Mouse (Mus musculus) forebrain, embryonic 16.5 days (tissue): Measurements from ENCODE around the gene Arhgef33. TPM values are rescaled to one million over a fixed set of nuclear protein-coding genes. Genes with fewer than 3 reads are reported as not detected.
A peak's percentile ranks its signal among the peaks of the same experiment; 100 is the strongest.

ENCODE experiments used
- ATAC-seq: fragments of 200-750 bp; cut with Nextera tagmentation; 2 replicates; pipeline ENCODE4 v1.8.0; 2017; ENCODE audit warnings: mild to moderate bottlenecking, moderate library complexity
- H3K27ac ChIP-seq: fragments of 300-500 bp; sonication (generic); 2 replicates; pipeline ENCODE4 v1.5.1; 2014; ENCODE audit warnings: low read length, control low read depth
- H3K27me3 ChIP-seq: fragments of 300-500 bp; sonication (generic); replicated peaks from 2 replicates; pipeline ENCODE4 v1.6.1; 2014; ENCODE audit warnings: low read length; ENCODE audit not compliant: control insufficient read depth, insufficient read depth
- H3K36me3 ChIP-seq: fragments of 300-500 bp; sonication (generic); 2 replicates; pipeline ENCODE4 v1.6.1; 2014; ENCODE audit not compliant: control insufficient read depth, insufficient read depth
- H3K4me1 ChIP-seq: fragments of 300-500 bp; sonication (generic); replicated peaks from 2 replicates; pipeline ENCODE4 v1.6.1; 2014; ENCODE audit warnings: low read length; ENCODE audit not compliant: control insufficient read depth, insufficient read depth
- H3K4me2 ChIP-seq: fragments of 300-500 bp; sonication (generic); 2 replicates; pipeline ENCODE4 v1.6.1; 2014; ENCODE audit warnings: mild to moderate bottlenecking, low read length, control low read depth
- H3K4me3 ChIP-seq: fragments of 300-500 bp; sonication (generic); replicated peaks from 2 replicates; pipeline ENCODE4 v1.5.1; 2014; ENCODE audit warnings: mild to moderate bottlenecking, low read length, control low read depth
- H3K9ac ChIP-seq: fragments of 300-500 bp; sonication (generic); replicated peaks from 2 replicates; pipeline ENCODE4 v1.6.1; 2014; ENCODE audit warnings: low read depth, low read length, control low read depth
- H3K9me3 ChIP-seq: fragments of 300-500 bp; sonication (generic); 2 replicates; pipeline ENCODE4 v1.6.1; 2016; ENCODE audit warnings: low read length; ENCODE audit not compliant: control insufficient read depth
- WGBS: fragments of 180-500 bp; shearing (Covaris S2); extraction: QIAGEN DNeasy Blood & Tissue Kit; methylation state at CpG from one replicate; pipeline ENCODE4 v1.1.7; 2014; 5-methylcytosine and 5-hydroxymethylcytosine counted together
- polyA plus RNA-seq: library from polyadenylated mRNA; unstranded; fragments of >200 nt; fragmentation: Nextera tagmentation; extraction: Ambion mirVana; gene quantifications from 2 replicates; pipeline ENCODE4 v1.2.1, GENCODE M21; 2015

Gene Arhgef33
- polyA plus RNA-seq, 1 experiment from 2014 or later, result 1.2 TPM

DNA sequence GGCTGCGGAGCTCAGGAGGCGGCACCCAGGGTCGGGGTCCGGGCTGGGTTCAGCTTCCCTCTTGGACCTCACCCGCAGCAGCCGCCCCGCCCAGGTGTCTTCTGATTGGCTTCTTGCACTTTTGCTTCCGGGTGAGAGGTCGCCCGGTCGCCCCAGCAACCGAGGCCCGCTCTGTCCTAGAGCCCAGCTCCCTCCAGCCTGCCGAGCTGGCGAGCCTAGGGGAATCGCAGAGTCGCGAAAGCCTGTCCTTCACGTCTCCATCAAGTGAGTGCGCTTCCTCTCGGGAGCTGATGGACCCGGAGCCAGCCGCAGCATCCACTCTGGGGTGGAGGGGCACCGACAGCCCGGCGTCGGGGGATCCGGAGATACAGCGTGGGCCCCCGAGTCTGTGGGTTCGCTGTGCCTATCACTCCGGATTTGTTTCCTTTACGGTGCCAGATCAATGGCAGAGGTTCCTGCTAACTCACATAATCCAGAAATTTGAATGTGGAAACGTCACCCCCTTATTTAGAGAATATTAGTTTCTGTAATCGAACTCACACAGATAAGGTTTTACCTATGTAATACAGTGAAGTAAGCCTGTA is 17.0 kb upstream of the Arhgef33 start, which contains the start of the genes Morn2 and Dhx57:
TSS of gene Morn2 (plus strand) at position 130 of the 584 bp plus-strand sequence.
TSS of gene Dhx57 (minus strand) at position 403 of the 584 bp plus-strand sequence.
- peak within 1 kb of the TSS; percentile 93 for H3K4me3 ChIP-seq
- no peaks in the 10 kb centered on the region for H3K36me3 ChIP-seq
- no peaks in the 10 kb centered on the region for H3K27me3 ChIP-seq
- peak within 1 kb of the TSS; percentile 94 for H3K27ac ChIP-seq
- H3K9me3 ChIP-seq, result no peaks in the 10 kb centered on the region
- H3K9ac ChIP-seq, result peak within 1 kb of the TSS; percentile 90
- H3K4me1 ChIP-seq, result peaks cover 12% of the 10 kb centered on the region
- ATAC-seq, result peak; percentile 98
- H3K4me2 ChIP-seq, result peak within 1 kb of the TSS; percentile 58
- WGBS, result under 1% methylated on average over 35 of the region's 35 CpGs

DNA sequence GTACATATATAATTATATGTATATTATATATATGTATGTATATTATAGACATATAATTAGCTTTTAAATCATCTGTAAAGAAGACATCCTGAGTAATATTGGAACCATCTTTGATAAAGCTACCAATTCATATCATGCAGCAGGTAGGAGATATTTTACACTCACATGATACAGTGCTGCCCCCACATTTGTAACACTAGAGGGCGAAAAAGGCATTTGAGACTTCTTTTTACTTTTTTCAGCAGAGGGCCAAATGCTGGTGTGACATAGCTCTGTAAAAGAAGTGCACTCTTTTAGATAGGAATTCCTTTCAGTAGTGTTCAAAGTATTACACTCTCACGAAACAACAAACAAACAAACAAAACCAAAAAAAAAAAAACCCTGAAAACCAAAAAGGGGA is 16.1 kb upstream of the Arhgef33 start:
- peak; percentile 11; the same call in 1 of the 2 replicates for ATAC-seq
- 24% methylated on average over 2 of the region's 2 CpGs for WGBS
- H3K9me3 ChIP-seq, result no peaks in the 10 kb centered on the region

DNA sequence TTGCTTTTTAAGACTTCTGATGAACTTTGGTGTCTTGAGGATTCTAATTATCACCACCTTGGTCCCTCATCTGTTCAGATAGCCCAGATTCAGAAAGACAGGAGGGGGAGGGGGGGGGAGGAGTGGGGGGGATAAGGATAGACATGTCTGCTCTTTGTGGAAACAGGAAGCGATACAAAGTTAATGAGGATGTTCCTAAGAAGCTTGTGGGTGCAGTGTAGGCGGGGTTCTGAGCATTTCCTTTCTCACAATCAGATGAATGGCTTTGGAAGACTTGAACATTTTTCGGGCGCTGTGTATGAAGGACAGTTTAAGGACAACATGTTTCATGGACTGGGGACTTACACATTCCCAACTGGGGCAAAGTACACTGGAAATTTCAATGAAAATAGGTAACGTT is 11.9 kb upstream of the Arhgef33 start:
- no peak for ATAC-seq

More for the DNA sequence above, 16.1 kb upstream of the Arhgef33 start:
- Histone ChIP-seq H3K27ac (no peak overlapping the region), H3K27me3 (no peaks in the 10 kb centered on the region), H3K36me3 (no peaks in the 10 kb centered on the region), H3K4me1 (peaks cover 12% of the 10 kb centered on the region), H3K9ac (no peak overlapping the region), H3K4me2 (no peak overlapping the region), H3K4me3 (no peak overlapping the region)

DNA sequence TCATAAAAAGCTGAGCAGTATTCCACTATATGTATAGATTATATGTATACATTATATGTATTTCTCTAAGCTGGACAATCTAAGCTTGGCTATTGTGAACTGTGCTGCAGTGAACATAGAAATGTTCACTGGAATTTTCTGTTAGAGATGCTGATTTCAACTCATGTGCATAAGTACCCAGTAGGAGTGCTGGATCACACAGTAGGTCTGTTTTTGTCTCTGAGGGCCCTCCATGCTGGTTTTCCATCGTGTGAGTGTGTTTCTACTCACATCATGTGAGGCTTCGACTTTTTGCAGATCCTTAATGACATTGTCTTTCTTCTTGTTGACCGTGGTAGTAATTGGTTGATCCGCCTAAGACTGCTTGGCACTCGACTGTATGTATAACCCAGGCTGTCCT is 8.4 kb upstream of the Arhgef33 start:
- no peak overlapping the region for H3K4me3 ChIP-seq
- WGBS, result 90% methylated on average over 5 of the region's 5 CpGs

More for the DNA sequence above, 11.9 kb upstream of the Arhgef33 start:
- Histone ChIP-seq H3K9ac (no peak overlapping the region), H3K27ac (no peak overlapping the region), H3K36me3 (no peaks in the 10 kb centered on the region), H3K4me1 (no peaks in the 10 kb centered on the region), H3K9me3 (no peaks in the 10 kb centered on the region), H3K4me3 (no peak overlapping the region), H3K27me3 (no peaks in the 10 kb centered on the region), H3K4me2 (no peak overlapping the region)
- WGBS, result 88% methylated on average over 5 of the region's 5 CpGs

DNA sequence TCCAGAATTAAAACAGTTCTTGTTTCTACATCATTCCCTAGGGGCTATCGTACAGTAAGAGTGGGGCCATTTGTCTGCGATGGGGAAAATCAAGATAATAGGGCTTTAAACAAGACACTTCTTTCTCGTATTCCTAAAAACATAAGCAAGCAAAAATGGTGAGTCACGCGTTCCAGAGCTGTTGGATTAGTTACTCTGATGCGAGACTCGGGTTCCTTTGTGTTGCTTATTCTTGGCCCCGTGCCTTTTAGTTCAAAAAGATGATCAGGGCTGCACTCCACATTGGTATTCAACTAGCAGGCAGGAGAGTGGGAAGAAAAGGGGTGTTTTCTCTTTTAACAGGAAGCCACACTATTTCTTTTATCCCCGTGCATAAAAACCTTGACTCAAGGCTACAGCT is 4.6 kb downstream of the Arhgef33 start:
- no peaks in the 10 kb centered on the region for H3K36me3 ChIP-seq
- peaks cover 8% of the 10 kb centered on the region for H3K4me1 ChIP-seq
- H3K4me3 ChIP-seq, result no peak overlapping the region
- H3K9ac ChIP-seq, result no peak overlapping the region
- no peak overlapping the region for H3K4me2 ChIP-seq
- H3K27ac ChIP-seq, result no peak overlapping the region
- no peak for ATAC-seq
- H3K9me3 ChIP-seq, result no peaks in the 10 kb centered on the region
- no peaks in the 10 kb centered on the region for H3K27me3 ChIP-seq
- 17% methylated on average over 9 of the region's 9 CpGs for WGBS

More for the DNA sequence above, 8.4 kb upstream of the Arhgef33 start:
- Histone ChIP-seq H3K27ac (no peak overlapping the region), H3K36me3 (no peaks in the 10 kb centered on the region), H3K4me1 (no peaks in the 10 kb centered on the region), H3K27me3 (no peaks in the 10 kb centered on the region), H3K9me3 (no peaks in the 10 kb centered on the region), H3K4me2 (no peak overlapping the region), H3K9ac (no peak overlapping the region)
- no peak for ATAC-seq

DNA sequence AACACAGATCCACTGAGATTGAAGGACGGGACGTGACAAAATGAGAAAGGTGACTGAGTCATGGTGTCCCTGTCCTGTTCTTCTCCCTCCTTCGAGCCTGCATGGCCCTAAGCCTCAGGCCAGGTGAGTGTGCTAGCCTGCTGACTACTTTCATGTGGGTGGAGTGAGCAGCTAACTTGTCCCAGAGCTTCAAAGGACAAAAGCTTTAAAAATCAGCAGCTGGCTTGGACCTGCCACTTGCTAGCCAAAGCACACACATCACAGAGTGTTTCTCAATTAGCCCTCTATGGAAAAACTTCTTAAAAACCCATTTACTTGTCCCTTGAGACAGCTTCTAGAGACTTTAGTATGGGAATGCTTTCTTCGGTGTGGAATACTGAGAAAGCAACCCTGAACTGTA is 5.2 kb downstream of the Arhgef33 start:
- H3K27me3 ChIP-seq, result no peaks in the 10 kb centered on the region
- no peak overlapping the region for H3K27ac ChIP-seq
- no peak overlapping the region for H3K9ac ChIP-seq
- no peak for ATAC-seq
- 81% methylated on average over 4 of the region's 4 CpGs for WGBS
- H3K4me1 ChIP-seq, result peaks cover 8% of the 10 kb centered on the region
- H3K4me3 ChIP-seq, result no peak overlapping the region
- no peaks in the 10 kb centered on the region for H3K9me3 ChIP-seq
- no peaks in the 10 kb centered on the region for H3K36me3 ChIP-seq
- H3K4me2 ChIP-seq, result no peak overlapping the region

DNA sequence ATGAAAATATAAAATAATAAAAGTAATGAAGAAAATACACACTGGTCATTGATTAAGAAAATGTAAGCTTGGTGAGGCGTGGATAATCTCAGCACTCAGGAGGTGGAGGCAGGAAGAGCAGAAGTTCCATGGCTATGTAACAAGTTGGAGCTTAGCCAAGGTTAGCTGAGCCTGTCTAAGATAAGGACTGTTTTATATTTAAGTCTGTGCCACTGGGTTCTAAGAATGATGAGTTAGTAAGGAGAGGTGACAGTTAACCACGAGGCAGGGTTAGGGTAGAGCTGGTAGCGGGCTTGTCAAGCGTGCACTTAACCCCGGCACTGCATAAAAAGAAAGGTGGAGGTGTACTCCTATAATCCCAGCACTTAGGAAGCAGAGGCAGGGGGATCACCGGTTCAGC is 15.0 kb downstream of the Arhgef33 start:
- no peak overlapping the region for H3K4me2 ChIP-seq
- no peaks in the 10 kb centered on the region for H3K9me3 ChIP-seq
- WGBS, result 86% methylated on average over 6 of the region's 6 CpGs
- no peaks in the 10 kb centered on the region for H3K36me3 ChIP-seq
- no peak overlapping the region for H3K4me3 ChIP-seq
- H3K27ac ChIP-seq, result no peak overlapping the region
- no peak for ATAC-seq
- H3K9ac ChIP-seq, result no peak overlapping the region
- no peaks in the 10 kb centered on the region for H3K27me3 ChIP-seq
- no peaks in the 10 kb centered on the region for H3K4me1 ChIP-seq

DNA sequence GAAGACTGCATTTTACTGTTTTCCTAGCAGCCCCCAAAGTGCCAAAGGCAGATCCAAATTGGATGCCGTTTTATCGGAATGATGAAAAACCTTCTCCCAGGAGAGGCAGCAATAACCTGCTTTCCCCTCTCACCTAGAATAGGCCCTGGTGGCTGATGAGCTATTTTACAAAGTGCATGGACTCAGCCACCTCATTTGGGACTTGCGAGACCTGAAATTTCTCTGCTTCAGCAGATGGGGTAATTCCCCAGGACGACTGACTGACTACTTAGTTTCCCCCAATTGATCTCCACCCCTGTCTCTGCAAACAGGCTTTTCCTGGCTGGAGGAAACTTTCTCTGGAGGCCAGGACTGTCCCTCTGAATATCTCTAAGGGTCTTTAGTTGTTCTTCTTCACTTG is 15.8 kb downstream of the Arhgef33 start:
- ATAC-seq, result no peak

DNA sequence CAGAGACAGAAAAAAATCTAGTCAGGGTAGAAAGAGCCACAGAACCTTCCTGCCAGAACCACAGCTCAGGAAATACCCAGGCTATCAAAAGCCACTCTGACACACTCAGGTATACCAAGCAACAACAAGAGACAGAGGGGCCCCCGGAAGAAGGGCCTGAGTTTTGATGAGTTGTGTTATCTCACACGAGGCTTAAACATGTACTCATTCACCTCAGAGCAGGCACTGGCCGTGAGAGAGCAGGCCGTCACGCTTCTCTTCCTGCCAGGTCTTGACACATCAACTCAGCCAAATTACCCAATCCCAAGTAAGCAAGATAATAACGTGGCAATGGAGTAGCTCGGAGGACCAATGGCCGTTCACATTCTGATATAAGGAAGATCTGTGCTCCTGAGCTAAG is 16.5 kb downstream of the Arhgef33 start:
- Histone ChIP-seq H3K9me3 (no peaks in the 10 kb centered on the region), H3K27ac (no peak overlapping the region)

More for the DNA sequence above, 15.8 kb downstream of the Arhgef33 start:
- Histone ChIP-seq H3K27me3 (no peaks in the 10 kb centered on the region), H3K9ac (no peak overlapping the region), H3K4me2 (no peak overlapping the region), H3K4me1 (no peaks in the 10 kb centered on the region), H3K36me3 (no peaks in the 10 kb centered on the region), H3K9me3 (no peaks in the 10 kb centered on the region), H3K27ac (no peak overlapping the region), H3K4me3 (no peak overlapping the region)
- 83% methylated on average over 4 of the region's 4 CpGs for WGBS

DNA sequence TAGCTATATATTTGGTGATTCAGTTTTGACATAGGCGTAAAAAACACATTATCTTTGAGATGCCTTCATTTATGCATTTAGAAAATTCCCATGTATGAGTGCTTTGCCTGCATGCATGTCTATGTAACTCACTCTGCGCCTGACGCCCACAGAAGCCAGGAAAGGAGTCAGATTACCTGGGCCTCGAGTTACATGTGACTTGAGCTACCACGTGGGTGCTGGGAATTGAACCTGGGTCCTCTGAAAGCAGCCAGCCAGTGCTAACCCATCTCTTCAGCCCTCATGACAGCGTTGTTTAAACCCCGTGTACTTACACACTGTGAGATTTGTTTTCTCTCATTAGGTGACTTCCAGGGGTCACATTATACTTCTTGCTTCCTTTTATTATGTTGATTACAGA is 17.3 kb downstream of the Arhgef33 start:
- ATAC-seq, result no peak
- 76% methylated on average over 7 of the region's 7 CpGs for WGBS
- Histone ChIP-seq H3K9ac (no peak overlapping the region), H3K4me1 (no peaks in the 10 kb centered on the region), H3K27ac (no peak overlapping the region), H3K9me3 (no peaks in the 10 kb centered on the region), H3K4me3 (no peak overlapping the region), H3K36me3 (no peaks in the 10 kb centered on the region), H3K27me3 (no peaks in the 10 kb centered on the region), H3K4me2 (no peak overlapping the region)

More for the DNA sequence above, 16.5 kb downstream of the Arhgef33 start:
- 76% methylated on average over 8 of the region's 8 CpGs for WGBS
- ATAC-seq, result no peak
- Histone ChIP-seq H3K4me2 (no peak overlapping the region), H3K4me3 (no peak overlapping the region), H3K9ac (no peak overlapping the region), H3K36me3 (no peaks in the 10 kb centered on the region), H3K27me3 (no peaks in the 10 kb centered on the region), H3K4me1 (no peaks in the 10 kb centered on the region)
